Mouse (Mus musculus): Measurements from ENCODE around the gene Shld1. TPM values are rescaled to one million over a fixed set of nuclear protein-coding genes. Genes with fewer than 3 reads are reported as not detected.
A peak's percentile ranks its signal among the peaks of the same experiment; 100 is the strongest.

Shld1 gene
- polyA plus RNA-seq, 1 experiment from 2014 or later: 21.6 TPM

- Histone ChIP-seq H3K36me3 (ENCODE audit: control insufficient read depth, insufficient read depth) (no peaks in the 10 kb centered on the region), H3K27ac (ENCODE audit: low read length) (no peak overlapping the region), H3K4me2 (ENCODE audit: low read length) (no peak overlapping the region), H3K9ac (replicated peaks; ENCODE audit: low read depth, low read length) (no peak overlapping the region), H3K4me3 (replicated peaks; ENCODE audit: low read length) (no peak overlapping the region), H3K27me3 (replicated peaks; ENCODE audit: control insufficient read depth, insufficient read depth, low read length) (no peaks in the 10 kb centered on the region), H3K4me1 (replicated peaks; ENCODE audit: control insufficient read depth, insufficient read depth, low read length) (peaks cover 9% of the 10 kb centered on the region), H3K9me3 (ENCODE audit: control insufficient read depth, low read length) (no peaks in the 10 kb centered on the region)
- 0 out of 2 replicates have a peak, but pooled peaks have one; percentile 41 for ATAC-seq
- WGBS: 45% methylated on average over 2 of the region's 2 CpGs
Measured at GRCm38 (mm10) chr2:132726156-132726555, 39.4 kb downstream of the Shld1 start.

- Histone ChIP-seq H3K27ac (ENCODE audit: low read length) (no peak overlapping the region), H3K27me3 (replicated peaks; ENCODE audit: control insufficient read depth, insufficient read depth, low read length) (no peaks in the 10 kb centered on the region), H3K4me1 (replicated peaks; ENCODE audit: control insufficient read depth, insufficient read depth, low read length) (no peaks in the 10 kb centered on the region), H3K4me2 (ENCODE audit: low read length) (no peak overlapping the region), H3K4me3 (replicated peaks; ENCODE audit: low read length) (no peak overlapping the region), H3K9ac (replicated peaks; ENCODE audit: low read depth, low read length) (no peak overlapping the region), H3K36me3 (ENCODE audit: control insufficient read depth, insufficient read depth) (no peaks in the 10 kb centered on the region), H3K9me3 (ENCODE audit: control insufficient read depth, low read length) (no peaks in the 10 kb centered on the region)
- no peak for ATAC-seq
- WGBS: 78% methylated on average over 5 of the region's 5 CpGs
Measured at GRCm38 (mm10) chr2:132732940-132733339, 46.2 kb downstream of the Shld1 start.

GRCm38 (mm10) chr2:132733603-132734573 lies 47.2 kb downstream of the Shld1 start:
- no peak overlapping the region for H3K9ac ChIP-seq (replicated peaks; ENCODE audit: low read depth, low read length)
- 94% methylated on average over 10 of the region's 10 CpGs for WGBS
- H3K4me1 ChIP-seq (replicated peaks; ENCODE audit: control insufficient read depth, insufficient read depth, low read length): no peaks in the 10 kb centered on the region
- no peak overlapping the region for H3K27ac ChIP-seq (ENCODE audit: low read length)
- no peak overlapping the region for H3K4me3 ChIP-seq (replicated peaks; ENCODE audit: low read length)
- no peaks in the 10 kb centered on the region for H3K27me3 ChIP-seq (replicated peaks; ENCODE audit: control insufficient read depth, insufficient read depth, low read length)
- no peak overlapping the region for H3K4me2 ChIP-seq (ENCODE audit: low read length)
- H3K9me3 ChIP-seq (ENCODE audit: control insufficient read depth, low read length): no peaks in the 10 kb centered on the region
- ATAC-seq: no peak
- H3K36me3 ChIP-seq (ENCODE audit: control insufficient read depth, insufficient read depth): no peaks in the 10 kb centered on the region

- no peak overlapping the region for H3K4me3 ChIP-seq (replicated peaks; ENCODE audit: low read length)
- H3K9me3 ChIP-seq (ENCODE audit: control insufficient read depth, low read length): no peaks in the 10 kb centered on the region
- H3K36me3 ChIP-seq (ENCODE audit: control insufficient read depth, insufficient read depth): no peaks in the 10 kb centered on the region
- no peak for ATAC-seq
- H3K27me3 ChIP-seq (replicated peaks; ENCODE audit: control insufficient read depth, insufficient read depth, low read length): no peaks in the 10 kb centered on the region
- H3K27ac ChIP-seq (ENCODE audit: low read length): no peak overlapping the region
- WGBS: 42% methylated on average over 2 of the region's 2 CpGs
- H3K4me1 ChIP-seq (replicated peaks; ENCODE audit: control insufficient read depth, insufficient read depth, low read length): no peaks in the 10 kb centered on the region
- no peak overlapping the region for H3K4me2 ChIP-seq (ENCODE audit: low read length)
- H3K9ac ChIP-seq (replicated peaks; ENCODE audit: low read depth, low read length): no peak overlapping the region
Measured at GRCm38 (mm10) chr2:132738816-132739432, 52.2 kb downstream of the Shld1 start.

- WGBS: 42% methylated on average over 8 of the region's 8 CpGs
- Histone ChIP-seq H3K27me3 (replicated peaks; ENCODE audit: control insufficient read depth, insufficient read depth, low read length) (no peaks in the 10 kb centered on the region), H3K9me3 (ENCODE audit: control insufficient read depth, low read length) (no peaks in the 10 kb centered on the region), H3K4me1 (replicated peaks; ENCODE audit: control insufficient read depth, insufficient read depth, low read length) (no peaks in the 10 kb centered on the region), H3K4me2 (ENCODE audit: low read length) (no peak overlapping the region), H3K4me3 (replicated peaks; ENCODE audit: low read length) (no peak overlapping the region), H3K27ac (ENCODE audit: low read length) (no peak overlapping the region), H3K36me3 (ENCODE audit: control insufficient read depth, insufficient read depth) (no peaks in the 10 kb centered on the region), H3K9ac (replicated peaks; ENCODE audit: low read depth, low read length) (no peak overlapping the region)
- ATAC-seq: peak; percentile 36; the same call in 1 of the 2 replicates
Measured at GRCm38 (mm10) chr2:132741862-132742347, 55.2 kb downstream of the Shld1 start.

- no peak for ATAC-seq
- H3K4me3 ChIP-seq (replicated peaks; ENCODE audit: low read length): no peak overlapping the region
- 84% methylated on average over 5 of the region's 5 CpGs for WGBS
- no peaks in the 10 kb centered on the region for H3K36me3 ChIP-seq (ENCODE audit: control insufficient read depth, insufficient read depth)
- H3K9ac ChIP-seq (replicated peaks; ENCODE audit: low read depth, low read length): no peak overlapping the region
- no peaks in the 10 kb centered on the region for H3K4me1 ChIP-seq (replicated peaks; ENCODE audit: control insufficient read depth, insufficient read depth, low read length)
- H3K9me3 ChIP-seq (ENCODE audit: control insufficient read depth, low read length): no peaks in the 10 kb centered on the region
- H3K27me3 ChIP-seq (replicated peaks; ENCODE audit: control insufficient read depth, insufficient read depth, low read length): no peaks in the 10 kb centered on the region
- H3K27ac ChIP-seq (ENCODE audit: low read length): no peak overlapping the region
- H3K4me2 ChIP-seq (ENCODE audit: low read length): no peak overlapping the region
Measured at GRCm38 (mm10) chr2:132744866-132745265, 58.1 kb downstream of the Shld1 start.

GRCm38 (mm10) chr2:132746108-132746507 lies 59.4 kb downstream of the Shld1 start:
- H3K4me2 ChIP-seq (ENCODE audit: low read length): no peak overlapping the region
- H3K4me1 ChIP-seq (replicated peaks; ENCODE audit: control insufficient read depth, insufficient read depth, low read length): peaks cover 5% of the 10 kb centered on the region
- ATAC-seq: no peak
- WGBS: 86% methylated on average over 3 of the region's 3 CpGs
- no peak overlapping the region for H3K9ac ChIP-seq (replicated peaks; ENCODE audit: low read depth, low read length)
- H3K9me3 ChIP-seq (ENCODE audit: control insufficient read depth, low read length): no peaks in the 10 kb centered on the region
- no peak overlapping the region for H3K4me3 ChIP-seq (replicated peaks; ENCODE audit: low read length)
- H3K27ac ChIP-seq (ENCODE audit: low read length): no peak overlapping the region
- H3K27me3 ChIP-seq (replicated peaks; ENCODE audit: control insufficient read depth, insufficient read depth, low read length): no peaks in the 10 kb centered on the region
- no peaks in the 10 kb centered on the region for H3K36me3 ChIP-seq (ENCODE audit: control insufficient read depth, insufficient read depth)

GRCm38 (mm10) chr2:132750726-132751125 lies 64.0 kb downstream of the Shld1 start:
- no peaks in the 10 kb centered on the region for H3K36me3 ChIP-seq (ENCODE audit: control insufficient read depth, insufficient read depth)
- peaks cover 17% of the 10 kb centered on the region for H3K4me1 ChIP-seq (replicated peaks; ENCODE audit: control insufficient read depth, insufficient read depth, low read length)
- no peak overlapping the region for H3K4me2 ChIP-seq (ENCODE audit: low read length)
- H3K27ac ChIP-seq (ENCODE audit: low read length): no peak overlapping the region
- H3K9ac ChIP-seq (replicated peaks; ENCODE audit: low read depth, low read length): no peak overlapping the region
- no peaks in the 10 kb centered on the region for H3K27me3 ChIP-seq (replicated peaks; ENCODE audit: control insufficient read depth, insufficient read depth, low read length)
- ATAC-seq: no peak
- no peak overlapping the region for H3K4me3 ChIP-seq (replicated peaks; ENCODE audit: low read length)
- no peaks in the 10 kb centered on the region for H3K9me3 ChIP-seq (ENCODE audit: control insufficient read depth, low read length)
